Mouse (Mus musculus) ovary, postnatal 36 days (tissue): ENCODE measurements around the gene Kremen1.
A peak's percentile ranks its signal among the peaks of the same experiment; 100 is the strongest.

Experiments used
- DNase-seq: peaks from one replicate; pipeline ENCODE4 v3.0.0; 2022; ENCODE audit warnings: low spot score, mixed read lengths

The Kremen1 gene

GRCm38 (mm10) chr11:5215401-5216187, 45.8 kb downstream of the Kremen1 start:
- DNase-seq: no peak

- DNase-seq: no peak
These were observed 46.8 kb downstream of the Kremen1 start for GRCm38 (mm10) chr11:5214483-5215040.

- DNase-seq: no peak
These were observed 58.3 kb downstream of the Kremen1 start for GRCm38 (mm10) chr11:5203054-5203453.

GRCm38 (mm10) chr11:5201799-5202680, 59.3 kb downstream of the Kremen1 start:
- DNase-seq: no peak

GRCm38 (mm10) chr11:5199879-5200278, 61.5 kb downstream of the Kremen1 start:
- DNase-seq: no peak

GRCm38 (mm10) chr11:5197068-5197467, 64.3 kb downstream of the Kremen1 start:
- no peak for DNase-seq

GRCm38 (mm10) chr11:5196583-5196982, 64.8 kb downstream of the Kremen1 start:
- DNase-seq: no peak

- no peak for DNase-seq
These were observed 67.8 kb downstream of the Kremen1 start for GRCm38 (mm10) chr11:5193576-5193881.

GRCm38 (mm10) chr11:5192840-5193575, 68.3 kb downstream of the Kremen1 start:
- no peak for DNase-seq

- DNase-seq: peak; percentile 14
These were observed 69.3 kb downstream of the Kremen1 start for GRCm38 (mm10) chr11:5192084-5192516.

GRCm38 (mm10) chr11:5189239-5189933, 72.0 kb downstream of the Kremen1 start:
- no peak for DNase-seq

GRCm38 (mm10) chr11:5188170-5188569, 73.2 kb downstream of the Kremen1 start:
- DNase-seq: no peak

GRCm38 (mm10) chr11:5184832-5185231, 76.5 kb downstream of the Kremen1 start:
- DNase-seq: no peak

GRCm38 (mm10) chr11:5184250-5184649, 77.1 kb downstream of the Kremen1 start:
- no peak for DNase-seq

- no peak for DNase-seq
These were observed 78.5 kb downstream of the Kremen1 start for GRCm38 (mm10) chr11:5182870-5183269.

- DNase-seq: peak; percentile 82
These were observed 79.4 kb downstream of the Kremen1 start for GRCm38 (mm10) chr11:5181850-5182404.

- no peak for DNase-seq
These were observed 82.0 kb downstream of the Kremen1 start for GRCm38 (mm10) chr11:5179391-5179790.

GRCm38 (mm10) chr11:5177171-5177570, 84.2 kb downstream of the Kremen1 start:
- no peak for DNase-seq

- no peak for DNase-seq
These were observed 84.7 kb downstream of the Kremen1 start for GRCm38 (mm10) chr11:5176685-5177084.

GRCm38 (mm10) chr11:5175866-5176265, 85.5 kb downstream of the Kremen1 start:
- DNase-seq: no peak

- DNase-seq: no peak
These were observed 86.2 kb downstream of the Kremen1 start for GRCm38 (mm10) chr11:5175141-5175540.
